Mouse (Mus musculus) heart, embryonic 16.5 days (tissue): Measurements from ENCODE around the gene Cnih2. TPM values are rescaled to one million over a fixed set of nuclear protein-coding genes. Genes with fewer than 3 reads are reported as not detected.
"Not testable (repeated sequence)": the region's sequence is repeated elsewhere in the genome, so short reads cannot be mapped to it uniquely, and the experiment has no call there.

Source experiments
- ATAC-seq: fragments of 200-750 bp; cut with Nextera tagmentation; replicated peaks from 2 replicates; pipeline ENCODE4 v1.8.0; 2017; ENCODE audit warnings: moderate number of reproducible peaks; ENCODE audit not compliant: insufficient read depth, low FRiP score; ENCODE audit errors: extremely low read depth
- H3K27ac ChIP-seq: fragments of 300-500 bp; sonication (generic); 2 replicates; pipeline ENCODE4 v1.5.1; 2014; ENCODE audit warnings: mild to moderate bottlenecking, low read length, control low read depth, moderate library complexity
- H3K27me3 ChIP-seq: fragments of 300-500 bp; sonication (generic); 2 replicates; pipeline ENCODE4 v1.6.1; 2014; ENCODE audit warnings: low read length, mixed read lengths; ENCODE audit not compliant: control insufficient read depth, insufficient read depth
- H3K36me3 ChIP-seq: fragments of 300-500 bp; sonication (generic); 2 replicates; pipeline ENCODE4 v1.6.1; 2014; ENCODE audit not compliant: control insufficient read depth, insufficient read depth
- H3K4me1 ChIP-seq: fragments of 300-500 bp; sonication (generic); 2 replicates; pipeline ENCODE4 v1.6.1; 2014; ENCODE audit warnings: low read length, mixed read lengths; ENCODE audit not compliant: control insufficient read depth, insufficient read depth
- H3K4me2 ChIP-seq: fragments of 300-500 bp; sonication (generic); 2 replicates; pipeline ENCODE4 v1.6.1; 2014; ENCODE audit warnings: low read depth, mild to moderate bottlenecking, control low read depth, low read length
- H3K4me3 ChIP-seq: fragments of 300-500 bp; sonication (generic); 2 replicates; pipeline ENCODE4 v1.5.1; 2014; ENCODE audit warnings: mild to moderate bottlenecking, control low read depth, low read length
- H3K9ac ChIP-seq: fragments of 300-500 bp; sonication (generic); 2 replicates; pipeline ENCODE4 v1.6.1; 2014; ENCODE audit warnings: low read length, control low read depth
- H3K9me3 ChIP-seq: fragments of 300-500 bp; sonication (generic); replicated peaks from 2 replicates; pipeline ENCODE4 v1.6.1; 2016; ENCODE audit warnings: low read length; ENCODE audit not compliant: control insufficient read depth
- WGBS: fragments of 180-500 bp; shearing (Covaris S2); extraction: QIAGEN DNeasy Blood & Tissue Kit; methylation state at CpG from one replicate; pipeline ENCODE4 v1.1.7; 2014; 5-methylcytosine and 5-hydroxymethylcytosine counted together
- polyA plus RNA-seq: library from polyadenylated mRNA; unstranded; fragments of >200 nt; fragmentation: Nextera tagmentation; extraction: Ambion mirVana; gene quantifications from 2 replicates; pipeline ENCODE4 v1.2.1, GENCODE M21; 2015

Gene Cnih2
- polyA plus RNA-seq, 1 experiment from 2014 or later: 2.3 TPM

DNA sequence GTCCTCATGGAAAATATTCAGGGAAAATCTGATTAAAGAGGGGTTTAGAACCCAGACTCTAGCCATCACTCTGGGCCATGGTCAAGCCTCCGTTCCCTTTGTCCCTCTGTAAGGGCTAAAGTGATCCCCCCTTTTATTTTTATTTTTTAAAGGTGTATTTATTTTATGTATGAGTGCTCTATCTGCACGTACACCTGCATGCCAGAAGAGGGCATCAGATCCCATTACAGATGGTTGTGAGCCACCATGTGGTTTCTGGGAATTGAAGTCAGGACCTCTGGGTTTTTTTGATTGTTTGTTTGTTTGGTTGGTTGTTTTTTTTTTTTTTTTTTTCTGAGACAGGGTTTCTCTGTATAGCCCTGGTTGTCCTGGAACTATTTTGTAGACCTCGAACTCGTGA lies 11.8 kb downstream of the Cnih2 start:
- ATAC-seq, H3K4me2 ChIP-seq, H3K27ac ChIP-seq, H3K9ac ChIP-seq, H3K4me3 ChIP-seq, H3K9me3 ChIP-seq, H3K36me3 ChIP-seq: not testable (repeated sequence)
- Histone ChIP-seq H3K4me1 (peaks cover 15% of the 10 kb centered on the region), H3K27me3 (peaks cover 44% of the 10 kb centered on the region)
- WGBS: 48% methylated on average over 4 of the region's 4 CpGs

- Histone ChIP-seq H3K4me2 (peak within 1 kb of the TSS; percentile 92), H3K9me3 (no peaks in the 10 kb centered on the region), H3K36me3 (no peaks in the 10 kb centered on the region), H3K4me3 (peak within 1 kb of the TSS; percentile 60), H3K27me3 (peaks cover 56% of the 10 kb centered on the region), H3K4me1 (peaks cover 15% of the 10 kb centered on the region), H3K9ac (peak within 1 kb of the TSS; percentile 60), H3K27ac (no peak within 1 kb of the TSS)
- WGBS: 1% methylated on average over 53 of the region's 69 CpGs
- ATAC-seq: no peak
Measured at GRCm38 (mm10) chr19:5085145-5085863, 13.0 kb downstream of the Cnih2 start, which contains the start of gene Tmem151a. Gene Tmem151a, minus strand, starts transcription at chr19:5085531.

- peak overlapping the region; percentile 60 for H3K4me3 ChIP-seq
- ATAC-seq: no peak
- H3K9ac ChIP-seq: peak overlapping the region; percentile 60
- peaks cover 15% of the 10 kb centered on the region for H3K4me1 ChIP-seq
- no peaks in the 10 kb centered on the region for H3K9me3 ChIP-seq
- no peak overlapping the region for H3K27ac ChIP-seq
- peak overlapping the region; percentile 92 for H3K4me2 ChIP-seq
- WGBS: 4% methylated on average over 15 of the region's 15 CpGs
- H3K27me3 ChIP-seq: peaks cover 61% of the 10 kb centered on the region
- no peaks in the 10 kb centered on the region for H3K36me3 ChIP-seq
Measured at GRCm38 (mm10) chr19:5084834-5085144, 13.5 kb downstream of the Cnih2 start.

GRCm38 (mm10) chr19:5083961-5084833 lies 14.1 kb downstream of the Cnih2 start:
- Histone ChIP-seq H3K9ac (no peak overlapping the region), H3K4me2 (no peak overlapping the region), H3K27ac (no peak overlapping the region), H3K36me3 (no peaks in the 10 kb centered on the region), H3K9me3 (no peaks in the 10 kb centered on the region), H3K4me3 (peak overlapping the region; percentile 60; the same call in 1 of the 2 replicates), H3K4me1 (peaks cover 13% of the 10 kb centered on the region), H3K27me3 (peaks cover 62% of the 10 kb centered on the region)
- 60% methylated on average over 3 of the region's 3 CpGs for WGBS
- ATAC-seq: no peak

DNA sequence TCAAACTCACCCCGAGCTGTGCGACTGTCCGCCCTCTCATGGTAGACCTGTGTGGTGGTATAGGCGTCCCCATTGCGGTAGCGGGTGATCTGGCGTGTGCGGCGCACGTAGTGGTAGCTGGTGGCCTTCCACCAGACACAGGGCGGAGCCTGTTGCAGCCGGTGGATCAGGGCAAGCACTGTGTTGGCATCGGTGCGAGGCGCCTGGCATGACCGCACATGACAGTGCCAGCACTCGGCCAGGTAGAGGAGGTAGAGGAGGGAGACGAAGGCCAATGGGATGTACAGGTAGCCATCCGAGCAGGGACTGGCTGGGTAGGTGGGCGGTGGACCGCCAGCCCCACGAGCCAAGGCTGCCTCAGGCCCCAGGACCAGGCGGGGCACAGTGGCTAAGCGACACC lies 15.7 kb downstream of the Cnih2 start:
- Histone ChIP-seq H3K4me1 (peaks cover 7% of the 10 kb centered on the region), H3K4me2 (no peak overlapping the region), H3K9me3 (no peaks in the 10 kb centered on the region), H3K4me3 (no peak overlapping the region), H3K9ac (no peak overlapping the region), H3K27ac (no peak overlapping the region), H3K27me3 (peaks cover 62% of the 10 kb centered on the region), H3K36me3 (no peaks in the 10 kb centered on the region)
- ATAC-seq: no peak
- 62% methylated on average over 24 of the region's 24 CpGs for WGBS

- 65% methylated on average over 18 of the region's 18 CpGs for WGBS
- Histone ChIP-seq H3K9me3 (no peaks in the 10 kb centered on the region), H3K27me3 (peaks cover 62% of the 10 kb centered on the region), H3K9ac (no peak overlapping the region), H3K4me3 (no peak overlapping the region), H3K4me1 (peaks cover 3% of the 10 kb centered on the region), H3K27ac (no peak overlapping the region), H3K36me3 (no peaks in the 10 kb centered on the region), H3K4me2 (no peak overlapping the region)
- no peak for ATAC-seq
Measured at GRCm38 (mm10) chr19:5082005-5082404, 16.3 kb downstream of the Cnih2 start.

DNA sequence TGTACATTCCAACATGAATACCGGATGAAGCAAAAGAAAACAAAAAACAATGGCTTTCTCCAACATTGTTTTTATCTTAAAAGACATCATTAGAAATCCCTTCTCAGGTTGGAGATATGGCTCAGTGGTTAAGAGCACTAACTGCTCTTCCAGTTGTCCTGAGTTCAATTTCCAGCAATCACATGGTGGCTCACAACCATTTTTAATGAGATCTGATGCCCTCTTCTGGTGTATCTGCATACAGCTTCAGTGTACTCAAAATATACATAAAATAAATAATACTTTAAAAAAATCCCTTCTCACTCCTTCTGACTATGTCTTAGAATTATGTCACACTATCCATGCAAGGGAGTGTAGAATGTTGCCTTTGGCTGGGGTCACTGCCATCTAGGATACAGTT lies 19.0 kb downstream of the Cnih2 start:
- Histone ChIP-seq H3K27me3 (peaks cover 42% of the 10 kb centered on the region), H3K9me3 (no peaks in the 10 kb centered on the region), H3K36me3 (no peaks in the 10 kb centered on the region), H3K4me2 (no peak overlapping the region), H3K4me1 (no peaks in the 10 kb centered on the region), H3K4me3 (no peak overlapping the region), H3K27ac (no peak overlapping the region), H3K9ac (no peak overlapping the region)
- ATAC-seq: no peak
- WGBS: 88% methylated on average over 1 of the region's 1 CpGs

- Histone ChIP-seq H3K9ac (no peak overlapping the region), H3K4me2 (no peak overlapping the region), H3K36me3 (no peaks in the 10 kb centered on the region), H3K27me3 (peaks cover 21% of the 10 kb centered on the region), H3K27ac (no peak overlapping the region), H3K9me3 (no peaks in the 10 kb centered on the region), H3K4me1 (peaks cover 9% of the 10 kb centered on the region), H3K4me3 (no peak overlapping the region)
- ATAC-seq: no peak
- WGBS: 32% methylated on average over 5 of the region's 5 CpGs
Measured at GRCm38 (mm10) chr19:5073518-5073917, 24.8 kb downstream of the Cnih2 start.

- no peak for ATAC-seq
- Histone ChIP-seq H3K4me2 (peak overlapping the region; percentile 65), H3K4me3 (peak overlapping the region; percentile 59), H3K27me3 (peaks cover 22% of the 10 kb centered on the region), H3K4me1 (peaks cover 14% of the 10 kb centered on the region), H3K27ac (no peak overlapping the region), H3K9ac (no peak overlapping the region), H3K36me3 (no peaks in the 10 kb centered on the region), H3K9me3 (no peaks in the 10 kb centered on the region)
- WGBS: under 1% methylated on average over 15 of the region's 15 CpGs
Measured at GRCm38 (mm10) chr19:5073028-5073427, 25.3 kb downstream of the Cnih2 start.
